Mouse (Mus musculus) small intestine, adult 2 months (tissue): Measurements from ENCODE around the gene Sppl3.

ENCODE experiments used
- CTCF ChIP-seq: fragments of 200-500 bp; IDR thresholded peaks from 2 replicates; pipeline ENCODE4 v1.5.1; 2012; ENCODE audit warnings: low read depth, mild to moderate bottlenecking, control low read depth, inconsistent platforms, low read length, moderate library complexity, mixed read lengths; ENCODE audit not compliant: insufficient replicate concordance, insufficient read length; ENCODE audit errors: extremely low read depth
- POLR2A ChIP-seq: fragments of 200-500 bp; IDR thresholded peaks from 2 replicates; pipeline ENCODE4 v1.6.1; 2012; ENCODE audit warnings: low read depth, mild to moderate bottlenecking, control low read depth, inconsistent platforms, low read length, moderate library complexity

- TF ChIP-seq POLR2A = no peak
- no peak for TF ChIP-seq CTCF
Measured at GRCm38 (mm10) chr5:115091015-115091414, 80.1 kb downstream of the Sppl3 start.
